Mouse (Mus musculus): ENCODE measurements around the gene Soat2.

DNA sequence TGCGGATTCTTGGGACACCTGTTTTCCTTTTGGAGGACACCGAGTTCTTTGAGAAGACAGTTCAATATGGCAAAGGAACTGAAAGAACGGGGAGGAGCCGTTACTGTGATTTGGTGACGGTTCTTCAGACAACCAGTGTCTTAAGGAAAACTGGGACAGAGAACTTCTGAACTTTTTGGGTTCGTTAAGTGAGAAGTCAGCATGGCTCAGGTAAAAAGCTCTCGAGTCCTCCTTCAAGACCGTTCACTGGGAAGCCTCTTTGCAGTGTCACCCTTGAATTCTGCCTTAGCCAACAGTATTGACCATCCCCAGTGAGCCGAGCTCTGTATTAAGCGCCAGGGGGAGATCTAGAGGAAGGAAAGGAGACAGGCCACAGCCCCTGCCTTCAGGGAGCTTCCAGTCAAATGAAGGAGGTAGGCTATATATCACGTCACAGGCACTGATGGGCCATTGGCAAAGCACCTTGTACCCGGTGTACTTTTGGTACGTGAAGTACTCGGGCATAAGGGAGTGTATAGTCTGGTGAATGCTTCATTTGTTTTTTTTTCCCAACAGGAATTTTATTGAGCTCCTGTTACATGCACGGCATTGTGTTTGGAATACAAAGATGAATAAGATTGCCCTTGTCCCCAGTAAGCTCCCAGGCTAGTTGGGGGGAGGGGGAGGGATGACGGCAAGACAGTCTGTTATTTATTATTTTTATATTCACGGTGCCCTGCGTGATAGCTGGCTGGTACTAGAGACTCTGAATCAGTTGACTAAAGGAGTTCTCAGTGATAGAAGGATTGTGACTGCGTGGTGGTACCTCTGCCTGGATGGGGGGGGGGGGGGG is 54.6 kb downstream of the Soat2 start, which contains the start of gene Csad:
- TF ChIP-seq CTCF (IDR thresholded peaks at IDR 0.05; ENCODE audit: borderline replicate concordance, insufficient read depth, low read depth, low read length) (no peak), POLR2A (IDR thresholded peaks at IDR 0.05; ENCODE audit: borderline replicate concordance, insufficient read depth, low read length) (no peak)

All from cerebellum, adult 2 months (tissue).